Mouse (Mus musculus): Measurements from ENCODE around the gene Plcl2.
"Not testable (repeated sequence)": the region's sequence is repeated elsewhere in the genome, so short reads cannot be mapped to it uniquely, and the experiment has no call there.

Plcl2 gene

DNA sequence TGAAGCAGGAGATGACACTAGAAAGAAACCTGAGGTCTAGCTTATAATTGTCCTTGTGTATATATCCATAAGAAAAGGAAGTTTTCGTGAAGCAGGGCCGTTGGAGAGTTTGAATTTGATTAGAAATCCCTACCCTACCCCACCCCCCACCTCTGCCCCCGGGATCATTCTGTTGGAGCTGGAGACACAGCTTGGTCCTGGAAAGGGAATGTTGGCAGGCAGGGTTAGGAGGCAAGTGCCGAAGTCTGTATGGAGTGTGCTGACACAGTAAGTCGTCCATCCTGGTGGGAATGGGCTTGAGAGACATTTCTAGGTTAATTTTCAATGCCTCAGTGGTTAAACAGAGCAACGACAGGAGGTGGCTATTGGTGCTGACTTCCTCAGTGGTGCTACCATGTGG is 8.4 kb upstream of the Plcl2 start:
- DNase-seq (ENCODE audit: low spot score), result no peak

DNA sequence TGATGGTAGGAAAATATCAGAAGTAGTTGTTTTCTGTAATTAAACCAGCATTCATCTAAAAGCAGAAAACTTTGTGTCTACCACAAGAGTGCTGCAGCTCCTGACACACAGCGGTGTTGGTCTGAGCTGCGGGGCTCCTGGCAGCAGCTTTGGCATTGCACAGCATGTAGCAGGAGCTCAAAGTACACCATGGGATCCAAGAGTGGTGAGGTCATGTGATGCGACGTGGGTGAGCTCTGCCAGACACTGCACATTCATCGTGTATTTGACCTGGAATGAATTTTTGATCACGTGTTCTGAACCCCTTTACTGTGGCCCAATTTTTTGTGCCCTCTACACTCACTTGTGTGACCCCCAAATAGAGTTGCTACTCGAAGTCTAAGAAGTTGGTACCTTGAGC is 6.1 kb upstream of the Plcl2 start:
- no peak for DNase-seq (ENCODE audit: low spot score)

DNA sequence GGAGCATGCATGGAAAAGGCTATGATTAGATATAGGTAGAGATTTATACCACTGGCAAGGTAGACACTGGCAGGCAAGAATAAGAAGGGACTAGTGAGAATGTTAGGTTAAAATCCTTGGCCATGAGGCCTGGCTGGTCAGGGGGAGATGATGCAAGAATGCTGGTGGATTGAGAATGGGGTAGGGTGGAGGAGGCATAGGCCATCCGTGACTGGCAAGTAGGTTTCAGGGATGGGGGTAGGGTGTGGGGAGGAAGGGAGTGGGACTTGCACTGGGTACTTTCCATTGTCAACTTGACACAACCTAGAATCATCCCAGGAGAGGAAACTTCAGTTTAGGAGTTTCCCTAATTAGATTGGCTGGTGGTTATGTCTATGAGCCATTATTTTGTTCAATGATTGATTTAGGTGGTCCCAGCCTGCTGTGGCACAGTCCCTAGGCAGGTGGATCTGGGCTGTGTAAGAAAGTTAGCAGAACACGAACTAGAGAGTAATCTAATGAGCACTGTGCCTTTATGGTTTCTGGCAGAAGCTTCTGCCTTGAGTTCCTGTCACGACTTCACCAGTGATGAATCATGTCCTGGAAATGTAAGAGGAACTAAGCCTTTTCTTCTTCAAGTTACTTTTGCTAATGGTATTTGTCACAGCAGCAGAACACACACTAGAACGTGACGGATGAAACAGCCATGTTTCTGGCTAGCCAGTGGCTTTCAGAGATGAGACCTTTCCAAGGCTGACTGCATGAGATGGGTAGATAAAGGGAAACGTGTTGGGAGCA is 4.9 kb upstream of the Plcl2 start:
- no peak for DNase-seq (ENCODE audit: low spot score)

DNA sequence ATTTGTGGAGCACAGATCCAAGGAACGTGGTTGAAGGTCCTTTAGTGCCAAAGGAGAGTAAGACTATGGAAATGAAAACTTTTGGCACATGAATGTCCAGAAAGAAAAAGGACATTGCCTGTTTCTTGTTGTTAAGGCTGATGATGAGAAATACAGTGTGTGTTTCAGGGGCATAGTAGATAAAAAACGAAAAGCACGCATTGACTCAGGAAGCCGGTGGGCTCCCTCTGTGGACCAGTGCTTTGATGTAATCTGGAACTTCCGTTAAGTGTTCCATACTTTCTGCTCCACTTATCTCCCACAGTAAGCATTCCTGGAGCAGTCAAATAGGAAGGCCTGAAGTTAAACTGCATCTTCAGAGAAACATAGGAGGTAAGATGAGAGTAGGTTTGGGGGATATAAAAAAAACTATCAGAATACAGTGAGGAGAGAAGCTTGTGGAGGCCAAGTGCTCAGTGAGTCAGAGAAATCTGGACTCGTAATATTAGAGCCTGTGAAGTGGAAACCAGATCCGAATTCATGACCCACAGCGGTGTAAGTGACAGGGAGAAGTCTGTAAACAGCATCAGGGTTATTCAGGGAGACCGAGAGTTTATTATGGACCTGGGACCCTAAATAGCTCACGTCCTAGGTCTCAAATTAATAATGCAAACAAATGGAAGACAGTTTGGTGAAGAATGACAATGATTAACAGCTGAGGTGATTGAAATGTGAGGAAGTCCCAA is 3.1 kb upstream of the Plcl2 start:
- no peak for DNase-seq (ENCODE audit: low spot score)

DNA sequence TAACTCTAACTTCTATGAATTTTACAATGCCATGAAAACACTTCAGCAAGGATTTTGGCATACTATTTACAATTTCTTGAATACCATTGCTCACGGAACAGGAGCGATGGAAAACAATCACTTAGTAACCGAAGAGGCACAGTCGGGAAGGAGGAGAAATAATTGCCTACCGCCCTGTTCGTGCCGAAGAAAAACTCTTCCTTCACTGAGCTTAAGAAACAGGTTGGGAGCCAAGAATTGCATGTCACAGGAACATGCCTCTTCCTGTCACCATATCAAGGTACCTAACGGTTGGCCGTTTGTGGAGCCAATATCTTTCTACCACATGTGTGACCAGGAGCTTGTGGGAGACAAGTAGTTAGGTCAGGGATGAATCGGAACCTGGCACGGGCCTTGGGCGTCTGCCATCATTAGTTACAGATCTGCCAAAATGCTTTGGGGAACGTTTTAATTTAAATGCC is 2.3 kb upstream of the Plcl2 start:
- no peak for DNase-seq (ENCODE audit: low spot score)

DNA sequence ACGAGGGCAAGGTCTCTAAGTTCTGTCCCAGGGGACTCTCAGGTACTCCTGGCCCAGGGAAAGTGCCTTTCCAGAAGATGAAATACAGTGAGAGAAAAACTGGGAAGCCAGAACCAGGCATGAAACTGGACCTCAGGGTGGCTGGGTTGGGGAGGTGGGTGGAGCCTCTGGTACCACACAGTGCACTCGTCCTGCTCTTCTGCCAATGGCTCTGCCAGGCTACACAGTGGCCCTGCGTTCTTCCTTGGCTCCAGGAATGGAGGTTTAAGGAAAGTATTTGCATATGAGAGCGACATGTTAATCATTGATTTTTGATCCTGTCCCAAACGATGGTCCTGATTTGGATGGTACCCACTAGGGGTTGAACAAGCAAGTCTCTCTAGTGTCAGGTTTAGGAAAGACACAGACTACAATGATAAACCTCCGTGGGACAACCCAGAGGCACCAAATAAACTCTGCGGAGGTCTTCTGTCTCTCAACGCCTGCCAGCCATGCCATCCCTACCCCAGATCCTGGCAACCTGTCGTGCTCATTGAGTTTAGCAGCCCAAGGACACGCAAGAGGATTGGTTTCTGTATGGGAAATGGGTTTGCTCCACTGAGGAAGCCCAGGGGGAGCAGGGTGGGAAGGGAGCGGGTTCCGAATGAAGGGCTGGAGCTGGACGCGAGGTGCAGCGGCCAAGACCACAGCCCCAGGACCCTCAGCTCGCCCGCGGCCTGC is 988 bp upstream of the Plcl2 start:
- DNase-seq (ENCODE audit: low spot score), result no peak

DNA sequence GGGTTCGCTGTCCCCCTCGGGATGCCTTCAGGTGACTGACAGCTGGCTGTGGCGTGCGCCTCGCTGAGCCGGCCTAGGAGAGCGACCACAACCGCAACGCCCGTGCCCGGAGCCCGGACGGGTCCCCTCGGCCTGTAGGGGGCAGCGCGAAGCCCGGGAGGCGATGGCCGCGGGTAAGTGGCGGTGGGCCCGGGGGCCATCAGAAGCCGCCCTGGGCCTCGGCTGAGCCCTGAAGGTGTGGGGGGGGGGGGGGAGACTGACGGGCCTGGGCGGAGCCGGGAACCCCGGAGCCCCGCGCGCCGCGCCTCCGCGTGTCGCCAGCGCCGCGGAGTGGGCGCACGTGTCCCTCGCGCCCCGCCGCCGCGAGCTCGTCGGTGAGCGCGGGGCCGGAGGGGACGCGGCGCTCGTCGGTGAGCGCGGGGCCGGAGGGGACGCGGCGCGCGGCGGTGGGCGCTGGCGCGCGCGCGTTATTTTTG is 390 bp upstream of the Plcl2 start:
- peak; percentile 48 for DNase-seq (ENCODE audit: low spot score)

DNA sequence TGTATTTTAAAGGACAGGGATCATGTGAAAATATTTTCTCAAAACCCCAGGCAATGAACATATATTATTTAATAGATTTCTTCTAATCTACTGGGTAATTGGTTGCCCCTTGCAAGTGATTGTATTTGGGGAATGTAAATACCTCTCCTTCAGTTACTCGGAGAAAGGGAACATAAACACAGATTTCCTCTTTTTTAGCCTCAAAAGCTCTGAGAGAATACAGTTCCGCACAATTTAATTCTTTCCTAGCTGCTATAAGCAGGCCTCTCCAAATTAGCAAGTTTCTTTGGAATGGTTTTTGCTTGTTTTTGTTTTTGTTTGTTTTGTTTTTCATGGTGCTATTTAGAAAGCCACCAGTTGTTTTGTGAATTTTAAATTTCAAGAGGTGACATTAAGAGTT is 1.1 kb downstream of the Plcl2 start:
- no peak for DNase-seq (ENCODE audit: low spot score)

DNA sequence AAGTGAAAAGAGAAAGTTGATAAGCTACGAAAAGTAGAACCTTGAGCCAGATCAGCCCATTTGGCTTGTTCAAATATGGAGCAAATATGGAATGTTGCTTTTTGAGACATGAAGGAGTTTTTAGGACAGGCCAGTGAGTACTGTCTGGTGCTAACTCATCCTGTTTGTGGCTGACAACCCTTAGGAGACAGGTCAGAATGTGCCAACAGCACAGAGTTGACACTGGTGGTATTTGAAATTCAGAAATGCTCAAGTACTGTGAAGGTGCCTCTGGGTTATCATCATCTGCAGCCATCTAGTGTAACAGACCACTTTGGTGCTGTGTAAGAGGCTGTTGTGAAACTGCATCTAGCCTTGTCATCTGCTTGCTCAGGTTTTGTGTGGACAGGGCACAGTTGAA is 1.5 kb downstream of the Plcl2 start:
- no peak for DNase-seq (ENCODE audit: low spot score)

DNA sequence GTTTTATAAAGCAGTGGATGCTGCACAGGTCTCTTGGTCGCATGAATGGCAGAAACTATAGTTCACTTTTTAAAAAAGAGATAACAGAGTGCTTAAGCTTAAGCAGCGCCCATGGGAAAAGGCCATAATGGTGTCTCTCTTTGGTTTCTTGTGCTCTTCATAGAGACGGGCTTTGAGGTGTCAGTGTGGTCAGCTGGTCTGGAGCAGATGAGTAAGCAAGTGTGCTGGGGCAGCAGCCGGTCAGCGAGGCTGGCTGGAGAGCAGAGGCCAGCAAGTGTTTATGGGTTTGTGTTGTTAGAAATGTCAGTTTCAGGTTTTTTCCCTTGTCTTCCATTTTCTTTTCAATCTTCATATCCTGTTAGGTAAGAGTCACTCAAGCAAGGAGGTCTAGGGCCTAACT is 3.0 kb downstream of the Plcl2 start:
- no peak for DNase-seq (ENCODE audit: low spot score)

DNA sequence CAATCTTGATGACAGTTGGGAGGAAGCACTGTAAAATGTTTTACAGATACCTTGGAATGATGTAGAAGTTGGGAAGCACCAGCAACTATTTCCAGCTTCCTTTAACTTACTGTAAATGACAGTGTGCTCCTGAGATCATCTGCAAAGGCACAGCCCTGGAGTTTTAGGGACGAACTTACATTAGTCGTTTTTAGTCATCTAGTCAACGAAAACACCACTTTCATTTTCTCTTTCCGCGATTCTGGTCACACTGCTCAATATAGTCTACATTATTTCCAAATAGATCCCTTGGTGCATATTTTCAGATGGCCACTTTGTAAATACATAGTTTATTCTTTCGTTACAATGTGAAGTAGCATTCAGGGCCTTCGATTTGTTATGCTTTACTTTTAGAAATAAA is 3.6 kb downstream of the Plcl2 start:
- DNase-seq (ENCODE audit: low spot score), result no peak

DNA sequence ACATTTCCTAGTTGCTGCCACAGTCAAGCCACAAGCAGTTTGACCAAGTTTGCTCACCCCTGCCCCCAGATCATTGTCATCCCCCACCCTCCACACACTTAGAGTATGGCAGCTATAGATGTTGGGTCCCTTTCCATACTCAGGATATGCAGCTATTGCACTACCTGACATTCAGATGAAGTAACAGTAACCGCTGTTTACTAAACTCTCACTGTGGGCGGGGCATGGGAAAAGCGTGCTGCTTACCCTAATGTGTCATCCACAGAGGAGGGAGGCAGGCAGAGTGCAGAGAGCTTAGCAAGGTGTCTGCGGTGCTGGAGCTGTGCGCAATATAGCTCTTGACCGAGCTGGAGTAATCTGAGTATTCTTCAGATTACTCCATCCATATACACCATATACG is 4.2 kb downstream of the Plcl2 start:
- no peak for DNase-seq (ENCODE audit: low spot score)

DNA sequence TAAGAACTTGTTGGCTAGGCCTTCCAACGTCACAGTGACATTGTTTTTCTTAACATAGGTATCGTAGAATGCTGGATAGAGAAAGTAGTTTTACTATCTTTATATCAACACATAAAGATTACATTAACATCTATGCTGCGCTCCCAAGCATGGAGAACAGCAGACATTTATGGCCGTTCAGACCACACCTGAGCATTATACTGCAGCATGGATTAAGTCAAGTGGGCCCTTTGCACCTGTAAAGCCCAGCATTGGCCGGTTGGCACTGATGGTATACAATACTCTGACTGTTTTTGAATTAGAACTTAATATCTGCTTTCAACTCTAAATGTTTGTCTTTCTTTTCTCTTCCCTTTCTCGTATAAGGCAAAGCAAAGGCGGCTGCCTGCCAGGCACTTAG is 4.8 kb downstream of the Plcl2 start:
- DNase-seq (ENCODE audit: low spot score), result no peak

DNA sequence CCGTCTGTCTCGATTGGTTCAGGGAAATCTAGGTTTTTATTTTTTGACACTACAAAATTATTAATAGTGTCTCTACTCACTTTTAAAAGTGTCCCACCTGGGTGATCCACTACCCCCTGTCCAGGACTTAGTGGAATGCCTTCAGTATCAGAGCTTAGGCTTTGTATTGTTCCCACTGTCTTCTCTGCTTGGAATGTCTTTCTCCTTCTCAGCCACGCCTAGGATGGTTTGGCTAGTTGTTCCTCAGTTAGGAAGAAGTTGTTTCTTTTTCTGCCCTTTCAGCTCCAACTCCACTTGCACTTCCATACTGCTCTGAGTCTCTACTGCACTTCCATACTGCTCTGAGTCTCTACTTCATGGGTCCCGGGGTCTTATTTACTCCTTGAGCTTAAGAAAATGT is 6.7 kb downstream of the Plcl2 start:
- DNase-seq (ENCODE audit: low spot score), result no peak

DNA sequence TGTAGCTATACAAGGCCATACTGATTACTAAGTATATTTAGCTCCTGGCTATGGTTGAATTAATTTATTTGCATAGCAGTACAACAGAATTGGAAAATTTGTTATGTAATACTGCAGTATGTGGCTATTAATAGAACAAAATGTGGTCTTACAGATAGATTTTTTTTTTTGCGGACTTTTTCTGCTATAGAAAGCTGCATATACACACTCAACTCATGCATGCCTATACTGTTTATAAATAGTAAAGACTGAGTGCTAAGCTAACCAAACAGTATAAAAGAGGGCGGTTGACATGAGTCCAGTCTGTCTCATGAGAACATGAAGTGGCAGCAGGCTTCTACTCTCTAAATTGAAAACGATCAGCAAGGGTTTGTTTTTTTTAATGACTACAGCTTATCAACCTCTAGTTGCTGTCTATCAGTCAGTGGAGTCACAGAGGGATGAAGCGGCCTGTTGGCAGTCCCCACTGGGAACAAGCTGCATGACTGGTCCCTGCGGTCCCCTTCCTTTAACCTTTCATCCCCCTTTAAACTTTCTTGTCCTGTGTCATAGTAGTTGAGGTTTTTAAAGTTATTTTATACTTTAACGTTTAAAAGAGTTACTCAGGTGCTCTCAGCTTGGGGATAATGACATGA is 8.7 kb downstream of the Plcl2 start:
- DNase-seq (ENCODE audit: low spot score), result no peak

DNA sequence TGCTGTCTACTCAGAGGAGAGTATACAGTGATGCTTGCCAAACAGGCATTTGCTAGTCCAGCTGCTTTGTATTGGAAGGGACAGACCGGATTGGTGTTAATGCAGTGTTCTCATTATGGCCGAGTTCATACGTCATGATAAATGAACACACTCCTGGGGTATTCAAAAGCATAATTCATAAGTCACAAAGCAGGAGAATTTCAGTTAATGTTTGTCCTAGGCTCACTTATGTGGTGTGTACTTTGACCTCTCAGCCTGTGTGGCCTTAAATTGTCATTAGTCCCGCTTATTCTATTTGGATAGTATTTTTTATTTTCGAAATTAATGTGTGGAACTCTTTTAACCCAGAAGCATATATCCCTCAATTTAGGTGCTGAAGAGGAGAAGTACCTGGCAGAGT is 10.4 kb downstream of the Plcl2 start:
- no peak for DNase-seq (ENCODE audit: low spot score)

DNA sequence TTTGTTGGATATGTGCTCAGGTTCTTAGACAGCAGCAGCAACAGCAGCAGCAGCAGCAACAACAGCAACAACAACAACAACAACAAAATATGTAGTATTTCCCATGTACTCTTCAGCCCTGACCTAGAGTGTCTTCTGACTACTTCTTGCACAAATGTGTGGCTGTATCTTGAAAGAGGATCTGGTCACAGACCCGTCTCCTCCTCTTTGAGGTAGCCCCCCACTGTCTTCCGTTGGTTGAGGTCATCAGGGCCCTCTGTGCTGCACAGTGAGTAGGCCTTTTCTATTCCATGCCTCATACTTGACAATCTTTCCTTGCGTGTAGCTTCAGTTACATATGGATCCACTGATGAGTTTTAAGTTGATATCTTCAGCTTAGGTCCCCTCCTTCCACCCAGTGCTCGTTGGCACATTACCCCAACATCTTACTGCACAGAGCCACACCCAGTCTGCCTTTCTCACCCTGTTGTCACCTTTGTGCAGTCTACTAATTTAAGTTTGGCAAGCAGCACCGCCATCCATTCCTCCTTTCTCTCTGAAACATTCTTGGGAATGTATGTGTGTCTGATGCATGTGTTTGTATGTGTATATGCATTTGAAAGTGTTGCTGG is 13.4 kb downstream of the Plcl2 start:
- no peak for DNase-seq (ENCODE audit: low spot score)

DNA sequence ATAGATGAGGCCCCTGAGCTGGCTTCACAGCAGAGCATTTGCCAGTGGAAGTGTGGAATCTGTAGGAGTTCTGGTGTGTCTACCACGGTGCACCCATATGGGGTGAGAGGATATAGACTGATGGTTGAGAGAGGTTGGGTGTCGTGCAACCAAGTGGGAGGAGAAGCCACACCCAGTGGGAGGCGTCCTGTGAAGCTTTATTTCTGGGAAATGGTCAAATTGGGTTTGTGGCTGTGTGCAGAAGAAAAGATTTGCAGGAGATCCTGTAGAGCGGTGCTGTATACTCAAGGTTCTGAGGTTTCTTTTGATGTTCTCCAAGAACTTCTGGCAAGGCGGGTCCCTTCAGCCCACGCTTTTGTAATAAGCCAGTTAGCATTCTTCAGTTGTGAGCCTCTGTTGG is 15.8 kb downstream of the Plcl2 start:
- no peak for DNase-seq (ENCODE audit: low spot score)

DNA sequence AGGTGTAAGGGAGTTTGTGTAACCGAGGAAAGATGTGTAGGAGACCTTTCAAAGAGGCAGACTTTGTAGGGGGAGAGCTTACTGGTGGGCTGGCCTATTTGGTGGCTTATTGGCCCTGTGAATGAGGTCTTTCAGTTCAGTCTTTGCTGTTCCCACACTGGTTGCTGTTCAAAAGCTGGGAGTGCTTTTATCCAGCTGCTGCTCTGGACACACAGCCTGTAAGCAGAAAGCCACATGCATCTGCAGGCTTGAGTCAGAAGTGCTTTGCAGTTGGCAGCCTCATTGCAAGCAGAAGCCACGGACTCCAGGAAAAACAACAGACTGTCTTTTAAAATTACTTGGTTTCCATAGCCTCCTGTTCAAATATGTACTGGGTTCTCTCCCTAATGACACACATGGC is 16.6 kb downstream of the Plcl2 start:
- no peak for DNase-seq (ENCODE audit: low spot score)

DNA sequence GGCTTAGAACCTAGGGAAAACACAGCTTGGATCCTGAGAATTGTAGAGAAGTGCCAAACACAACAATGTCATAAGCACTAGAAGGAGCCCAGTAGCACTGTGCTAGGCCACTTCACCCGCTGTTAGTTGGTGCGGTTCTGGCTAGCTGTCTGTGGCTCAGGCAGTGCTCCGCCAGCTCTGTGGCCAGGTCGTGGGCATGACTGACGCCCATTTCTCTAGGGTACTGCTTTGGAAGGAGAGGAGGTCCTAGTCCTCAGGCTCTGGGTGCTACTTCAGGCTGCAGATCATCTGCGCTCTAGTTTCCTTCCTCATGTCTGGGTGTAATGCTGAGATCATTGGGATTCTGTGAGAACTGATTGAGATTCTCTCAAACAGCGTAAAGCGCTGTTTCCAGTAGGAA is 20.9 kb downstream of the Plcl2 start:
- DNase-seq (ENCODE audit: low spot score), result no peak

DNA sequence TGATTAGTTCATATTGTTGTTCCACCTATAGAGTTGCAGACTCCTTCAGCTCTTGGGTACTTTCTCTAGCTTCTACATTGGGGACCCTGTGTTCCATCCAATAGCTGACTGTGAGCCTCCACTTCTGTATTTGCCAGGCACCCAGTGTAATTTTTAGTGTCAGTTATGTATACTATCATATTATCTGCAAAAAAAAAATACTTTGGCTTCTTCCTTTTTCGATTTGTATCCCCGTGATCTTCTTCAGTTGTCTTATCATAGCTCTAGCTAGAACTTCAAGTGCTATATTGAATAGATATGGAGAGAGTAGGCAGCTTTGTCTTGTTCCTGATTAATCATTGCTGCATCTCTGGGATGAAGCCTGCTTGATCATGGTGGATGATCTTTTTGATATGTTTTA is 25.7 kb downstream of the Plcl2 start:
- DNase-seq (ENCODE audit: low spot score), result not testable (repeated sequence)
